Mouse (Mus musculus): ENCODE data around the gene Was.

DNA sequence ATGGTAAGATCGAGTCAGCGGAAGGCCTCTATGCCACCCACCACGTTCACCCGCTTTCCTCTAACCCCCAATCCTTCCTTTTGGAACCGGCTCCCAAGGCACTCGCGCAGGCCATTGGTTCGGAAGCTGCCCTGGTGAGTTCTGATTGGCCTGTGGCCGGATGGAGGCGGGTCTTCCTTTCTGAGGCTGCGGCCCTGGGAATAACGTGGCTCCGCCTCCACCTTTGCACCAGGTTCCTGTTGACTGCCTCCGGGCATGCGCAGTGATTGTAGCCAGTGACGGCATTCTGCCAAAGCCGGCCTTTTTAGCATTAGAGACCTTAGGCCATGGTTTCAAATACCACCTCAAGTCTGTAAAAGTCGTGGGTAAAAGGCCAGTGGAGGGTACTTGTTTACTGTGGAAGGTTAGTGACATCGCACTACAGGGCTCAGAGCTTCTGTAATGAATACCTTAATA, 6.5 kb upstream of the Was start:
- TF ChIP-seq CTCF (IDR thresholded peaks at IDR 0.05; ENCODE audit: low read depth): no peak
- TF ChIP-seq EP300 (IDR thresholded peaks at IDR 0.05; ENCODE audit: low read depth): no peak
